Mouse (Mus musculus): ENCODE measurements around the gene 9130213A22Rik.

Gene 9130213A22Rik

GRCm38 (mm10) chr11:69105227-69105626 lies 17.2 kb downstream of the 9130213A22Rik start:
- no peak for DNase-seq

- peak; percentile 54 for DNase-seq
Measured at GRCm38 (mm10) chr11:69104487-69104886, 17.9 kb downstream of the 9130213A22Rik start.

GRCm38 (mm10) chr11:69103531-69104435 lies 18.6 kb downstream of the 9130213A22Rik start:
- DNase-seq: peak; percentile 61

- peak; percentile 48 for DNase-seq
Measured at GRCm38 (mm10) chr11:69103121-69103520, 19.3 kb downstream of the 9130213A22Rik start.

- DNase-seq: no peak
Measured at GRCm38 (mm10) chr11:69102403-69102725, 20.0 kb downstream of the 9130213A22Rik start.

- peak; percentile 67 for DNase-seq
Measured at GRCm38 (mm10) chr11:69101604-69102402, 20.6 kb downstream of the 9130213A22Rik start.

GRCm38 (mm10) chr11:69100639-69101360 lies 21.6 kb downstream of the 9130213A22Rik start:
- DNase-seq: peak; percentile 76

- peak; percentile 93 for DNase-seq
Measured at GRCm38 (mm10) chr11:69099915-69100345, 22.5 kb downstream of the 9130213A22Rik start.

GRCm38 (mm10) chr11:69099177-69099914 lies 23.0 kb downstream of the 9130213A22Rik start:
- peak; percentile 89 for DNase-seq

- peak; percentile 99 for DNase-seq
Measured at GRCm38 (mm10) chr11:69098762-69099091, 23.7 kb downstream of the 9130213A22Rik start.

GRCm38 (mm10) chr11:69098039-69098761 lies 24.2 kb downstream of the 9130213A22Rik start:
- DNase-seq: no peak

- peak; percentile 93 for DNase-seq
Measured at GRCm38 (mm10) chr11:69096987-69097900, 25.1 kb downstream of the 9130213A22Rik start.

GRCm38 (mm10) chr11:69096360-69096986 lies 25.9 kb downstream of the 9130213A22Rik start:
- DNase-seq: no peak

GRCm38 (mm10) chr11:69095511-69096231 lies 26.7 kb downstream of the 9130213A22Rik start:
- DNase-seq: peak; percentile 62

- DNase-seq: peak; percentile 100
Measured at GRCm38 (mm10) chr11:69094697-69095429, 27.5 kb downstream of the 9130213A22Rik start, which contains the start of gene Per1. Gene Per1, plus strand, starts transcription at chr11:69095217.

GRCm38 (mm10) chr11:69093856-69094255 lies 28.5 kb downstream of the 9130213A22Rik start:
- peak; percentile 68 for DNase-seq

- DNase-seq: no peak
Measured at GRCm38 (mm10) chr11:69092871-69093270, 29.5 kb downstream of the 9130213A22Rik start.

- peak; percentile 86 for DNase-seq
Measured at GRCm38 (mm10) chr11:69092386-69092751, 30.0 kb downstream of the 9130213A22Rik start.
